Mouse (Mus musculus): ENCODE measurements around the gene Gm45717. TPM values are rescaled to one million over a fixed set of nuclear protein-coding genes. Genes with fewer than 3 reads are reported as not detected.

The Gm45717 gene
- polyA plus RNA-seq (2015; fragmentation: Nextera tagmentation; extraction: Ambion mirVana), result 0.38 TPM in 1 of 2 replicates, not detected in the other

- H3K9ac ChIP-seq (ENCODE audit: low read depth, low read length), result peak within 1 kb of the TSS; percentile 57
- no peaks in the 10 kb centered on the region for H3K9me3 ChIP-seq (ENCODE audit: control insufficient read depth)
- H3K36me3 ChIP-seq (ENCODE audit: control insufficient read depth, insufficient read depth), result peaks cover 4% of the 10 kb centered on the region; the same call in 1 of the 2 replicates
- H3K27me3 ChIP-seq (replicated peaks; ENCODE audit: control insufficient read depth, insufficient read depth, low read length), result no peaks in the 10 kb centered on the region
- peak; percentile 85 for ATAC-seq
- H3K27ac ChIP-seq (ENCODE audit: low read depth, low read length), result peak within 1 kb of the TSS; percentile 76
- H3K4me1 ChIP-seq (replicated peaks; ENCODE audit: control insufficient read depth, insufficient read depth, low read length), result peaks cover 5% of the 10 kb centered on the region; the same call in 1 of the 2 replicates
- peak within 1 kb of the TSS; percentile 74 for H3K4me2 ChIP-seq (replicated peaks; ENCODE audit: low read depth)
- no peak for TF ChIP-seq CTCF (IDR thresholded peaks at IDR 0.05; ENCODE audit: low read depth)
- peak within 1 kb of the TSS; percentile 54 for H3K4me3 ChIP-seq (ENCODE audit: low read depth, low read length)
- 6% methylated on average over 11 of the region's 11 CpGs for WGBS
These were observed at the start of gene Gm45717, which contains the start of gene Ifitm2 for GRCm38 (mm10) chr7:140955758-140956555. Gene Gm45717 (minus strand): TSS chr7:140955937. Gene Ifitm2 (minus strand): TSS chr7:140955987.

- Histone ChIP-seq H3K27me3 (replicated peaks; ENCODE audit: control insufficient read depth, insufficient read depth, low read length) (no peaks in the 10 kb centered on the region), H3K4me3 (ENCODE audit: low read depth, low read length) (no peak overlapping the region), H3K36me3 (ENCODE audit: control insufficient read depth, insufficient read depth) (no peaks in the 10 kb centered on the region), H3K9ac (ENCODE audit: low read depth, low read length) (no peak overlapping the region), H3K4me2 (replicated peaks; ENCODE audit: low read depth) (no peak overlapping the region), H3K4me1 (replicated peaks; ENCODE audit: control insufficient read depth, insufficient read depth, low read length) (0 out of 2 replicates have a peak, but pooled peaks cover under 1% of the 10 kb centered on the region), H3K27ac (ENCODE audit: low read depth, low read length) (no peak overlapping the region), H3K9me3 (ENCODE audit: control insufficient read depth) (no peaks in the 10 kb centered on the region)
- ATAC-seq, result no peak
- WGBS, result 77% methylated on average over 5 of the region's 5 CpGs
- no peak for TF ChIP-seq CTCF (IDR thresholded peaks at IDR 0.05; ENCODE audit: low read depth)
These were observed 47.7 kb upstream of the Gm45717 start for GRCm38 (mm10) chr7:141003248-141004010.

DNA sequence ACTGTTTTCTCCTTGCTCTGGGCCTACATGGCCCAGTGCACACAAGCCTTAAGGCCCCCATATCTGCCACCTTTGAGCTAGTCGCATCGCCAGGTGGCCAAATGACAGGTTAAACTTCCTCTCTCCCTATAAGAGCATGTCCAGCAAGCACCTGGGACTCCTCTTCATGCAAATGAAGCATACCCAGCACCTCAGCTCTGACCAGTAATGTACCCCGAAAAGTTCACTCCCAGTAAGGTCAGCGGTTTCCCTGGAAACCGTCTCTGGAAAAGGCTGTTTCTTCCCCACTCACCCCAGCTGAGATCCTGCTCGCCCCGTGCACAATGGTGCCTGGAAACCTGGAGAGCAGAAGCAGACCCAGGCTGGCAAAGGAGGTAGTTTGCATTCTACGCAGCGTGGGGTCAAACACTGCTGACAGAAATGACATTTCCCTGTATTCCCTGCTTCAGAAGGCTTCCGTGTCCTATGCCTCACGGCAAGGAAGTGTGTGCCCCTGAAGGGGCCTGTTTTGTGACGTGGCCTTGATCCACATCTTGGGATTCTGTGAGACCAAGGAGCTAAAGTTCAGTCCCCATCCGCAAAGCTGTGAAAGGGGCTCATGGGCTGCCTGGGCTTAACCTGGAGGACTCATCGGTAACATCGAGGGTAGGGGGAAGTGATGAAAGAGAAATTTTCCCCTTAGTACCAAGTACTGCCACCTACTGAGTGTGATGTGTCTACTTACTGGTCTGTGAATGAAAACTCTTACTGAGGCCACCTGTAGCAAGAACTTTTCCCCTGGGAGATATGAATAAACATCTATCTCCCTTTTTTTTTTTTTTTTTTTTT lies 45.4 kb upstream of the Gm45717 start:
- ATAC-seq, result no peak
- WGBS, result 80% methylated on average over 15 of the region's 15 CpGs
- Histone ChIP-seq H3K27me3 (replicated peaks; ENCODE audit: control insufficient read depth, insufficient read depth, low read length) (no peaks in the 10 kb centered on the region), H3K4me2 (replicated peaks; ENCODE audit: low read depth) (no peak overlapping the region), H3K9ac (ENCODE audit: low read depth, low read length) (no peak overlapping the region), H3K9me3 (ENCODE audit: control insufficient read depth) (no peaks in the 10 kb centered on the region), H3K36me3 (ENCODE audit: control insufficient read depth, insufficient read depth) (no peaks in the 10 kb centered on the region), H3K4me3 (ENCODE audit: low read depth, low read length) (no peak overlapping the region), H3K27ac (ENCODE audit: low read depth, low read length) (no peak overlapping the region), H3K4me1 (replicated peaks; ENCODE audit: control insufficient read depth, insufficient read depth, low read length) (no peaks in the 10 kb centered on the region)
- TF ChIP-seq CTCF (IDR thresholded peaks at IDR 0.05; ENCODE audit: low read depth), result no peak

- WGBS, result 79% methylated on average over 11 of the region's 11 CpGs
These were observed 43.3 kb upstream of the Gm45717 start for GRCm38 (mm10) chr7:140998853-140999700.

GRCm38 (mm10) chr7:140997817-140998216 lies 42.1 kb upstream of the Gm45717 start:
- H3K4me3 ChIP-seq (ENCODE audit: low read depth, low read length), result no peak overlapping the region
- TF ChIP-seq CTCF (IDR thresholded peaks at IDR 0.05; ENCODE audit: low read depth), result no peak
- no peaks in the 10 kb centered on the region for H3K36me3 ChIP-seq (ENCODE audit: control insufficient read depth, insufficient read depth)
- no peaks in the 10 kb centered on the region for H3K27me3 ChIP-seq (replicated peaks; ENCODE audit: control insufficient read depth, insufficient read depth, low read length)
- no peaks in the 10 kb centered on the region for H3K9me3 ChIP-seq (ENCODE audit: control insufficient read depth)
- H3K9ac ChIP-seq (ENCODE audit: low read depth, low read length), result no peak overlapping the region
- WGBS, result 47% methylated on average over 1 of the region's 1 CpGs
- no peak overlapping the region for H3K27ac ChIP-seq (ENCODE audit: low read depth, low read length)
- no peaks in the 10 kb centered on the region for H3K4me1 ChIP-seq (replicated peaks; ENCODE audit: control insufficient read depth, insufficient read depth, low read length)
- ATAC-seq, result no peak
- H3K4me2 ChIP-seq (replicated peaks; ENCODE audit: low read depth), result no peak overlapping the region

More at GRCm38 (mm10) chr7:140998853-140999700, 43.3 kb upstream of the Gm45717 start:
- ATAC-seq, result no peak
- Histone ChIP-seq H3K9me3 (ENCODE audit: control insufficient read depth) (no peaks in the 10 kb centered on the region), H3K9ac (ENCODE audit: low read depth, low read length) (no peak overlapping the region), H3K4me1 (replicated peaks; ENCODE audit: control insufficient read depth, insufficient read depth, low read length) (no peaks in the 10 kb centered on the region), H3K27ac (ENCODE audit: low read depth, low read length) (no peak overlapping the region; the same call in 1 of the 2 replicates), H3K27me3 (replicated peaks; ENCODE audit: control insufficient read depth, insufficient read depth, low read length) (no peaks in the 10 kb centered on the region), H3K4me3 (ENCODE audit: low read depth, low read length) (no peak overlapping the region), H3K36me3 (ENCODE audit: control insufficient read depth, insufficient read depth) (no peaks in the 10 kb centered on the region), H3K4me2 (replicated peaks; ENCODE audit: low read depth) (no peak overlapping the region)
- no peak for TF ChIP-seq CTCF (IDR thresholded peaks at IDR 0.05; ENCODE audit: low read depth)

All from intestine, postnatal 0 days (tissue).